Mouse (Mus musculus) kidney, adult 9 months (tissue): ENCODE measurements around the gene Grpr.

Experiments
- DNase-seq: peaks from one replicate; pipeline ENCODE4 v3.0.0; 2022

The Grpr gene

GRCm38 (mm10) chrX:163549666-163550065 is at the start of gene Grpr:
TSS of gene Grpr (minus strand) at chrX:163549677.
- DNase-seq, result peak; percentile 24

- no peak for DNase-seq
Observed at GRCm38 (mm10) chrX:163560521-163560920, 11.0 kb upstream of the Grpr start.

GRCm38 (mm10) chrX:163547042-163547441 is 2.4 kb downstream of the Grpr start:
- no peak for DNase-seq

- DNase-seq, result no peak
Observed at GRCm38 (mm10) chrX:163532836-163533235, 16.6 kb downstream of the Grpr start.

- DNase-seq, result peak; percentile 14
Observed at GRCm38 (mm10) chrX:163518963-163519541, 30.4 kb downstream of the Grpr start.

- no peak for DNase-seq
Observed at GRCm38 (mm10) chrX:163511766-163512165, 37.7 kb downstream of the Grpr start.

GRCm38 (mm10) chrX:163502088-163502487 is 47.4 kb downstream of the Grpr start:
- no peak for DNase-seq
